Comparison of ENCODE assay signal across 9 mouse cellular contexts in the genomic region with DNA sequence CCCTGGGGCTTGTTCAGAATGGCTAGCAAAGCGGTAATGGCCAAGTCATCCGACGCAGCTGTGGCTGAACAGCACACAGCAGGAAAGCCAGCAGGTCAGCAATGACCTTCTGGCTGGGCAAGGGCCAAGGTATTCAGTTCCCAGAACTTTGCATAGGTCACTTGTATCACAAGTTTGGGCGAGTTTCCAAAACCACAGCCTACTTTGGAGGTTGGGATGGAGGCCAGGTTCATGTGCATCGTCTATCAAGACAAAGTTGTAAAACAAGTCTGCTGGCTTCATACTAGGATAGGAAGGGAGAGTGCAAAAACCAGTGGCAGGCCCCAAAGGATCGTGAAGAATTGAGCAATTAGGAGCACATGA.
DNase-seq lines count a peak whose midpoint lies in the region; ATAC-seq lines count a peak whose summit lies in the region.
"Had no signal": no experiment of that assay in that cellular context is flagged by ENCODE, and none has a peak within 500 bp of the region (broad histone marks: within the 10 kb centered on the region; RNA-seq: fewer than 3 reads in every experiment).

No protein-coding gene starts in this region.

- H3K27ac ChIP-seq in liver, embryonic 11.5 days (ENCODE audit: low read depth, low read length) = no peak overlapping the region
- no peak overlapping the region for H3K27ac ChIP-seq in kidney, embryonic 15.5 days
- H3K27ac ChIP-seq in forebrain, embryonic 16.5 days (ENCODE audit: low read length) = no peak overlapping the region
- no peak overlapping the region for H3K27ac ChIP-seq in midbrain, embryonic 14.5 days (replicated peaks; ENCODE audit: low read depth, low read length)
- H3K27ac ChIP-seq: layer of hippocampus, adult 2 months had no signal

- WGBS in liver, embryonic 11.5 days = 87% methylated on average over 6 of the region's 6 CpGs
- 55% methylated on average over 6 of the region's 6 CpGs for WGBS in kidney, embryonic 15.5 days
- WGBS in forebrain, embryonic 16.5 days = 52% methylated on average over 6 of the region's 6 CpGs
- 76% methylated on average over 6 of the region's 6 CpGs for WGBS in midbrain, embryonic 14.5 days

- H3K4me1 ChIP-seq in liver, embryonic 11.5 days (replicated peaks; ENCODE audit: control insufficient read depth, insufficient read depth, low read length) = no peaks in the 10 kb centered on the region
- no peaks in the 10 kb centered on the region for H3K4me1 ChIP-seq in kidney, embryonic 15.5 days
- H3K4me1 ChIP-seq in forebrain, embryonic 16.5 days (replicated peaks; ENCODE audit: control insufficient read depth, insufficient read depth, low read length) = 0 out of 2 replicates have a peak, but pooled peaks cover 3% of the 10 kb centered on the region
- no peaks in the 10 kb centered on the region for H3K4me1 ChIP-seq in midbrain, embryonic 14.5 days (ENCODE audit: control insufficient read depth, insufficient read depth, low read length)

- no peak for ATAC-seq in liver, embryonic 11.5 days (replicated peaks; ENCODE audit: low FRiP score)
- ATAC-seq in kidney, embryonic 15.5 days (replicated peaks; ENCODE audit: low FRiP score) = peak; percentile 73; the same call in 1 of the 2 replicates
- ATAC-seq in forebrain, embryonic 16.5 days = no peak
- no peak for ATAC-seq in midbrain, embryonic 14.5 days (ENCODE audit: low FRiP score, low TSS enrichment)

- H3K4me3 ChIP-seq in liver, embryonic 11.5 days (ENCODE audit: low read depth, low read length) = no peak overlapping the region
- no peak overlapping the region for H3K4me3 ChIP-seq in kidney, embryonic 15.5 days (replicated peaks)
- no peak overlapping the region for H3K4me3 ChIP-seq in forebrain, embryonic 16.5 days (replicated peaks; ENCODE audit: low read length)
- H3K4me3 ChIP-seq in midbrain, embryonic 14.5 days (replicated peaks; ENCODE audit: low read depth, low read length) = no peak overlapping the region
- H3K4me3 ChIP-seq: layer of hippocampus, adult 2 months had no signal

- peak; percentile 3 for DNase-seq in liver
- no peak for DNase-seq in liver, embryonic 11.5 days (ENCODE audit: low spot score)
- DNase-seq in gastrocnemius, adult 18-20 months (ENCODE audit: low spot score) = peak; percentile 92
- DNase-seq in ovary, postnatal 14 days (ENCODE audit: low spot score) = peak; percentile 62
- DNase-seq in left cerebral cortex, postnatal 14 days (ENCODE audit: low spot score in 2 of 2) = no peak
- no peak for DNase-seq in midbrain, embryonic 14.5 days

- H3K9ac ChIP-seq in liver, embryonic 11.5 days (ENCODE audit: low read depth, low read length) = no peak overlapping the region
- no peak overlapping the region for H3K9ac ChIP-seq in kidney, embryonic 15.5 days
- H3K9ac ChIP-seq in forebrain, embryonic 16.5 days (replicated peaks; ENCODE audit: low read depth, low read length) = no peak overlapping the region
- no peak overlapping the region for H3K9ac ChIP-seq in midbrain, embryonic 14.5 days (replicated peaks; ENCODE audit: low read length)

- no peaks in the 10 kb centered on the region for H3K9me3 ChIP-seq in liver, embryonic 11.5 days (ENCODE audit: control insufficient read depth, low read length)
- H3K9me3 ChIP-seq in kidney, embryonic 15.5 days (replicated peaks) = no peaks in the 10 kb centered on the region
- no peaks in the 10 kb centered on the region for H3K9me3 ChIP-seq in forebrain, embryonic 16.5 days (ENCODE audit: control insufficient read depth, low read length)
- H3K9me3 ChIP-seq in midbrain, embryonic 14.5 days (ENCODE audit: control insufficient read depth, low read length) = no peaks in the 10 kb centered on the region

- H3K27me3 ChIP-seq in liver, embryonic 11.5 days (replicated peaks; ENCODE audit: control insufficient read depth, insufficient read depth, low read length) = no peaks in the 10 kb centered on the region
- no peaks in the 10 kb centered on the region for H3K27me3 ChIP-seq in kidney, embryonic 15.5 days
- H3K27me3 ChIP-seq in forebrain, embryonic 16.5 days (replicated peaks; ENCODE audit: control insufficient read depth, insufficient read depth, low read length) = no peaks in the 10 kb centered on the region
- no peaks in the 10 kb centered on the region for H3K27me3 ChIP-seq in midbrain, embryonic 14.5 days (ENCODE audit: control insufficient read depth, insufficient read depth, low read length)

- no peaks in the 10 kb centered on the region for H3K36me3 ChIP-seq in liver, embryonic 11.5 days (ENCODE audit: control insufficient read depth, insufficient read depth, low read length)
- no peaks in the 10 kb centered on the region for H3K36me3 ChIP-seq in kidney, embryonic 15.5 days
- H3K36me3 ChIP-seq in forebrain, embryonic 16.5 days (ENCODE audit: control insufficient read depth, insufficient read depth) = no peaks in the 10 kb centered on the region
- no peaks in the 10 kb centered on the region for H3K36me3 ChIP-seq in midbrain, embryonic 14.5 days (ENCODE audit: control insufficient read depth, insufficient read depth, low read length)

- no peak overlapping the region for H3K4me2 ChIP-seq in liver, embryonic 11.5 days
- no peak overlapping the region for H3K4me2 ChIP-seq in kidney, embryonic 15.5 days
- H3K4me2 ChIP-seq in forebrain, embryonic 16.5 days (ENCODE audit: low read length) = no peak overlapping the region
- H3K4me2 ChIP-seq in midbrain, embryonic 14.5 days (ENCODE audit: low read length) = no peak overlapping the region

- intact Hi-C loops in left cerebral cortex, postnatal 14 days (cut with DNase I) = no loop called here

Comparison
In these comparisons a context has a peak if more than half of its experiments do, and no peak if none do; other contexts are left out.
1. DNase-seq: peak in liver (single experiment), gastrocnemius, adult 18-20 months (single experiment) and ovary, postnatal 14 days (single experiment); none in liver, embryonic 11.5 days (single experiment), left cerebral cortex, postnatal 14 days (0 of 2) and midbrain, embryonic 14.5 days (single experiment).